Mouse (Mus musculus) thymus, postnatal 0 days (tissue): ENCODE measurements around the gene Mpzl2. TPM values are rescaled to one million over a fixed set of nuclear protein-coding genes. Genes with fewer than 3 reads are reported as not detected.
A peak's percentile ranks its signal among the peaks of the same experiment; 100 is the strongest.
"Not testable (repeated sequence)": the region's sequence is repeated elsewhere in the genome, so short reads cannot be mapped to it uniquely, and the experiment has no call there.

Experiments
- DNase-seq: peaks from one replicate; pipeline ENCODE4 v3.0.0-alpha.2; 2015; ENCODE audit warnings: low spot score
- polyA plus RNA-seq: library from polyadenylated mRNA; unstranded; fragments of >200 nt; fragmentation: Nextera tagmentation; extraction: Ambion mirVana; gene quantifications from 2 replicates; pipeline ENCODE4 v1.2.1, GENCODE M21; 2015

Mpzl2 gene
- polyA plus RNA-seq, 1 experiment from 2014 or later: 5.9 TPM

DNA sequence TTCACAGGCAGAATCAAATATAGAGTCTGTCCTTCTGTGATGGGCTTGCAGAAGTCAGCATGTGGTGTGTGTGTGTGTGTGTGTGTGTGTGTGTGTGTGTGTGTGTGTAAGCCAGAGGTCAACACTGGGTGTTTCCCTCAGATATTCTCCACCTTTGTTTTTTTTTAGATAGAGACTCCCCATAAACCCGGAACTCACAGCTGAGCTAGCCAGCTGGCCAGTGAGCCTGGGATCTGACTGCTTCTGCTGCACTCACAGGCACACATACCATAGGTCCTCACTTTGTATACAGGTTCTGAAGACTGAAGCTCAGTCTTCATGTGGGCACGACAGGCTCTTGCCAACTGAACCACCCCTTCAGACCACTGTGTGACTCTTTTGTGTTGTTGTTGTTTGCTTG lies 7.3 kb upstream of the Mpzl2 start:
- DNase-seq: no peak

- DNase-seq: no peak
Observed at GRCm38 (mm10) chr9:45034526-45034925, 5.1 kb upstream of the Mpzl2 start.

DNA sequence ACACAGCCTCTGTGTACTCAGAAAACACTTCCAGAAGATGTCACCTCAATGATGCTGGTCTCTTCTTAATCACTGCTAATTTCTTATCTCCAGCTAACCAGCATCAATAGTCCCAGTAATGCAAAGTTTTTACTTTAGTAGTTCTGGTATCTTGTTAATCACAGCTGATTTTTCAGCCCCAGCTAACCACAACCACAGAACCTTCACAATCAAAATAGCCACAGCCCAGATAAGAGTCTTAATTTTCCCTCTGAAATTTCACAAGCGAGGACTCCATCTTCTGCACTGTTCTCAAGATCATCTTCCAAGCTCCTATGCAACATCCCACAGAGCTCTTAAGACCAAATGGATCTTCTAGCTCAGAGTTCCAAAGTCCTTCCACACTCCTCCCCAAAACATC lies 1.8 kb upstream of the Mpzl2 start:
- DNase-seq: not testable (repeated sequence)

- no peak for DNase-seq
Observed at GRCm38 (mm10) chr9:45040066-45040845, 657 bp downstream of the Mpzl2 start.

DNA sequence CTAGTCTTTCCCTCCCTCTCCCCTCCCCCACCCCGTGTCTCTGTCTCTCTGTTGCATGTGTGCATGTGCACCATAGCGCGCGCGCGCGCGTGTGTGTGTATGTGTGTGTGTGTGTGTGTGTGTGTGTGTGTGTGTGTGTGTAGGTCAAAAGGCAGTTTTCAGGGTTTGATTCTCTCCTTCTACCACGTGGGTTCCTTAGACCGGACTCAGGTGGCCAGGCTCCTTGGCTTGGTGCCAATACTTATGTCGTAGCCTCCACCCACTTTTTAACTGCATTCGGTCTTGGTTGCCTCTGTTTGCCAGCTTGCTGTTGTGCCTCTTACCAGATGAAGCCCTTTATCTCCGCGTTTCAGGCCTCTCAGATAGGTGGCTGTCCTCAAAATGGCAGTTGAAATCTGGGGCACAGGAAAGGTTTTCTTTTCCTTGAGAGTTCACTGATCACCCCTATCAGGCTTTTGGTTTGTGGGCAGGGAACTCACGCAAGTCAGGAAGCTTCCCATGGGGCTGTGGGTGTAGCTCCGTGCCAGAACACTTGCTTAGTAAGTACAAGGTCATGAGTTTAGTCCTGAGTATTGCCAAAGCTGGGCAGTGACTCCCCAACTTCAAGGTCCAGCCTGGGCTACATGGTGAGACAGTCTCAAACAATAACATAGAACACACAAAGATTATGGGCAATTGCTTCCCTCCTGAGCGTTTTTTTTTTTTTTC lies 1.7 kb downstream of the Mpzl2 start:
- peak; percentile 54 for DNase-seq

GRCm38 (mm10) chr9:45042056-45042720 lies 2.6 kb downstream of the Mpzl2 start:
- peak; percentile 31 for DNase-seq

DNA sequence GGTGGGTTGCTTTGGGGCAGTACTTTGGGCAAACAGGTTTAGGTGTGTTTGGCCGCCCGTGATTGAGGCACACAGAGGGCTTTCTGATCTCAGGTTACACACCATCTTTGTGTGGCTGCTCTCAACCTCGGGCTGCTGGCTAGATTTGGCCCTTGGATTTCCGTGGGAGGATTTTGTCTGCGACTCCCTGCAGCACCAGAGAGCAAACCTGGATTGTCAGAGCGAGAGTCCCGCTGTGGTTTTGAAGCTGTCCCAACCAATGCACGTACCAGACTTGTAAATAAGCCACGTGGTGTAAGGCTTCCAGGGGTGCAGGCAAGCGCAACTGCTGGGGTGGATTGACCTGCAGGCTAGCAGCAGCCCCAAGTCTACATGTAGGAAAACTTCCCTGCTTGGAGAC lies 3.3 kb downstream of the Mpzl2 start:
- peak; percentile 21 for DNase-seq

GRCm38 (mm10) chr9:45046973-45047372 lies 7.4 kb downstream of the Mpzl2 start:
- DNase-seq: no peak

- DNase-seq: peak; percentile 75
Observed at GRCm38 (mm10) chr9:45048511-45048910, 8.9 kb downstream of the Mpzl2 start.

DNA sequence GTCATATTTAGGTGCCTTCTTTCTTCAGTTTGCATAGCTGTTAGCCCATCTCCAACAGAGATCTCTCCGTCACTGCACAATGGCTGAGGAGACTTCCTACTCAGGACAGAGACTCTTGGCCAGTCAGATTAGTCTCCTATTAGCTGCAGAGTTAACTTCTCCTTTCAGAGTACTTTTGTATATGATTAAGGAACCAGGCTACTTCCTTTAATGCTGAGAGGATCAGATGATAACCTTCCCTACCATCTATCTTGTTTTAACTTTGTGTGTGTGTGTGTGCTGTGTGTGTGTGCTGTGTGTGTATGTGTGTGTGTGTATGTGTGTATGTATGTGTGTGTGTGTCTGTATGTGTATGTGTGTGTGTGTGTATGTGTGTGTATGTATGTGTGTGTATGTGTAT lies 10.1 kb downstream of the Mpzl2 start:
- no peak for DNase-seq

GRCm38 (mm10) chr9:45050301-45050700 lies 10.7 kb downstream of the Mpzl2 start:
- no peak for DNase-seq

DNA sequence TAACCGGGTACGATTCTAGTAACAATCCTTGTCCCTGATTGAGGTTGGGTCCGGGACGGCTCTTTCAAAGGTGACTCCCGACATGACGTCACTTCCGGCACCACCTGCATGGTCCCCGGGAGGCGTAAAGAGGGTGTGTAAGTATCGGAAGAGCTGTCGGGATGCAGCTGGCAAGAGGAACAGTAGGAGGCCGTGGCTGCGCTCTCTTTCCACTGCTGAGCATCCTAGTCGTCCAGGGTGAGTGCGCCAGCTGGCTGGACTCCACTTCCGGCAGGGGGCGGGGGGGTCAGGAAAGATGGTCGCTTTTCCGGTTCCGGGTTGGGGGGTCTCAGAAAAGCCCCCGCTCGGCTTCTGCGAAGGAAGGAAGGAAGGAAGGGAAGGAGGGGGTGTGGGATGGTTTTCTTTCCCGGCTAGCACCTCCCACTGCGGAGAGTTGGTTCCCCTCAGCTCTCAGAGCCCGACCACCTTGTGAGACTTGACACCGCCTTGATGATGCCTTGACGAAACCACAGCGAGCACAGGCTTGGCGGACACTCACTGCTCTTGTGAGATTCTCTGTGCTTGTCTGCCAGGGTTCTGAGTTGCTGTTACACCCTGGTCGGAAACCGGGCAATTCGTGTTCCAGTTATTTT lies 15.6 kb downstream of the Mpzl2 start, which contains the start of gene Mpzl3:
TSS of gene Mpzl3 (plus strand) at position 105 of the 632 bp plus-strand sequence.
- DNase-seq: peak; percentile 92

DNA sequence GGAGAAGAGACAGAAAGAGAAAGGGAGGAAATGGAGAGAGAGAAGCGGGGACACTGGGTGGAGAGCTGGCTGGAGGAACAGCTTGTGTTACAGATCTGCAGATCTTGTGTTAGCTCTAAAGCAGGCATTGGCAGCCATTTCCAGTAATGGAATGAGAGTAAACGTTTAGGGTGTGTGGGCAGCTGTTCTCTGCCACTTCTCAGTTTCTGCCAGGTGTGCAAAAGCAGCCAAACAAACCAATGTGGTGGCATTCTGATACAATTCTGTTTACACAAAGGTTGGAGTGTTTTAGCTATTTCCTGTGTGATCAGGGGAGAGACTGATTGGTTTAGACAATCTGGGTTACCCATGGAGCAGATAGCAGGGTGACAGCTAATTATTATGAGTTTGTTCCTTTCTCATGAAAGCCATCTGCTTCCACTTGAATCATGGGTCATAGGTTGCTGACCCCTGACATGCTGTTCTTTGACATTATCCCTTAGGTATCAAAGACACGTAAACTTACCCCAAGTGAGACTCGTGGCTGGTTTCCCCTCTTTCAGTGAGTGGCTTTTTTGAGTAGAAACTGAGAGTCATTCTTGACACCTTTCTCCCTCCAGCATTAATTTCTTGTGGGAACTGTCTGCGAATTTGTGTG lies 18.8 kb downstream of the Mpzl2 start:
- DNase-seq: peak; percentile 70

- no peak for DNase-seq
Observed at GRCm38 (mm10) chr9:45060151-45060550, 20.6 kb downstream of the Mpzl2 start.

- DNase-seq: no peak
Observed at GRCm38 (mm10) chr9:45062677-45063076, 23.1 kb downstream of the Mpzl2 start.

DNA sequence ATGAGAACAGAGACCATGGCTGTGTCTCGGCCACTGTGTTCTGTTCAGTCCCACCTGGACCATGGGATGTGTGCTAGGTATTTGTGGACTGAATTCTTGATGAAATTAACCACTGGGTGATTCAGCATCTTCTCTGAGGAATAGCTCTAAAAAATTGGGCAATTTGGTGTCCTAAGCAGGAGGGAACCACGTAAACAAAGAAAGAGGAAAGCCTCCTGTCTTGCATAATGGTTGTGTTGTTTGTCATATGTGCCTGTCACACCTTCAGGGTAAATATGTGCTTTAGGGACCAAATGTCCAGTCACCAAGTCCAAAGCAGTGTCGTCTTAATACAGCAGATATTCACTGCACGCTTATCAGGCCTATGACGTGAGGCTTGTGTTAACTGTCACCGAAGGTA lies 24.8 kb downstream of the Mpzl2 start:
- no peak for DNase-seq

DNA sequence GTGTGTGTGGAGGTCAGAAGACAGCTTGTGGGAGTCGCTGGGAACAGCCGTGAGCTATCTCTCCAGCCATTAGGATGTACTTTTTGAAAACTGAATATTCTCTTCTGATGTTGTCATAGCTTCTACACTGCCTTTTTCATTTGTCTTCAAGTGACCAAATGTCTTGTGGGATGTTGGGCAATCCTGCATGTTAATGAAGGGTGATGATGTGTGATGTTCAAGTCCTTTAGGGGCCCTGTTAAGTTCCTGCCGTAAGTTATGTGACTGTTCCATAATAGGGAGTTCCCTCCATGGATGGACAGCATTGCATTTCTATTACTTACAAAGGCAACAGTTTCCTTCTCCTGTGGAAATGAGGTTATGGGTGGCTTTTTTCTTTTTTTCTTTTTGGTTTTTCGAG lies 27.1 kb downstream of the Mpzl2 start:
- no peak for DNase-seq

DNA sequence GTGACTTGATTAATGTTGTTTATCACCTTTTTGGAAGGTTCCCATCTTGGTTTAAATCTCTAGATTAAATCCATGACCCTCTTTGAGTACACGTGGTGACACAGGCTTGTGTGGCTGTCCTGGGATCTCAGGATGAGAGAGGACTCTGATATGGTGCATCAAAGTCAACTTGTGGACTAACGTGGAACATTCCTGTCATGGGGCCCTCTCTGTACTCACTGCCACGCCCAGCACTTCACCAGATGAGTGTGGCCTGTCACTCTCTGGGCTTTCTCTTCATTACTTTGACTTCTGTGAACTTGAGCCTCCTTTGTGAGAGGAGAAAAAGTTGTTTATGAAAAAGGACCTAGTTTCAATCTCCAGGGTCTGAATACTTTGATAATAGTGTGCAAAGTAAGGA lies 32.2 kb downstream of the Mpzl2 start:
- no peak for DNase-seq

DNA sequence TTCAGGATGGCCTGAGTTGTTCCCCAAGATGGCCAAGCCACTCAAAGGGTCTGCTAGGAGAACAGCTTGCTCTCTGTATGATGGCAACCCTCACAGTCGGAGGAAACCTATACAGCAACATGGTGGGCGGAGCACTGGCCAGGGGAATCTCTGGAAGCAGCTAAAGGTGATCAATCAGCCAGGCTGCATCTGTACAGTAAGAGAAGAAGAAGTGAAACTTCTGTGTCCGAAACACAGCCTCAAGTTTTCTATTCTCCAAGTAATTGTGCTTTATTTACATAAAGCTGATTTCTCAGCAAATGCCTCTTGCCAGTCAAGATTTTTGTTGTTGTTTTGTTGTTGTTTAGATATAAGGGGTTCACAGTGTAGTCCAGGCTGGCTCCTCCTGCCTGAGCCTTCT lies 38.3 kb downstream of the Mpzl2 start:
- no peak for DNase-seq

DNA sequence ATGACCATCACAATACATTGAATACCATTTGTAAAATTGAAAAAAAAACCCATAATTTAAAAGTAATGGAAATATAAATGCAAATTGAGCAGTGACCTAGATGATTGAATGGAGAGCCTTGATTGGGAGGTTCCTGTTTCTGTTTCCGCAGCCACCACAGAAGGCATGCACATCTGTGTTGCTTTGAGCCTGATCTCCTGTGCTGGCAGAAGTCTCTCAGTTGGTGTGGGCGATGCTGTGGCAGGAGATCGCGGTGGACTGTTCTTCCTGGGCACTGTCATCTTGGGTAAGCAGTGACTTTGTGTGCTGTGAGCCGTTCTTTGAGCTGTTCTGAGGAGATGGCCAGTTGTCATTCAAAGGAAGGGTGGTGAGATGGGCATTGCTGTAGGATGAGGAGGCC lies 39.4 kb downstream of the Mpzl2 start, which contains the start of gene Jaml:
TSS of gene Jaml (plus strand) at position 173 of the 400 bp plus-strand sequence.
- DNase-seq: peak; percentile 71

DNA sequence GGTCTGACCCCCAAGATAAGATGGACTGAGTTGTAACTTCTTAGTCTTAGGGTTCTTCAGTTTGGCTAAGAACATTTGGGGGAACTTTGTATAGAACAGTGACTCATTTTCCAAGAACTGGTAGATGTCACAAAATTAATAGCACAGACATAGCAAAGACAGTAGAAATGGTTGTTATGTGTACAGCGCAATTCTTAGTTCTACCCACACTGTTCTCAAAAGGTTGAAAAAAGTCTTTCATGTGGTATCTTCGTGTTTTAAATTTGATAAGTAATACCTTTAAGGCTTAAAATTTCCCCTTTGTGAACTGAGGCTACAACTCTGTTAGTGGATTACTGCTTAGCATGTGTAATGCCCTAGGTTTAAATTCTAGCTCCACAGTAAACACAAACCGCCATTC lies 43.5 kb downstream of the Mpzl2 start:
- DNase-seq: no peak
